Mouse (Mus musculus): ENCODE measurements at regions not wholly inside any gene's neighbourhood (a gene's known extent, or its start where the extent isn't known, plus 50 kb on each side); places are given as distances from the start of the nearest gene placed in this dataset.

DNA sequence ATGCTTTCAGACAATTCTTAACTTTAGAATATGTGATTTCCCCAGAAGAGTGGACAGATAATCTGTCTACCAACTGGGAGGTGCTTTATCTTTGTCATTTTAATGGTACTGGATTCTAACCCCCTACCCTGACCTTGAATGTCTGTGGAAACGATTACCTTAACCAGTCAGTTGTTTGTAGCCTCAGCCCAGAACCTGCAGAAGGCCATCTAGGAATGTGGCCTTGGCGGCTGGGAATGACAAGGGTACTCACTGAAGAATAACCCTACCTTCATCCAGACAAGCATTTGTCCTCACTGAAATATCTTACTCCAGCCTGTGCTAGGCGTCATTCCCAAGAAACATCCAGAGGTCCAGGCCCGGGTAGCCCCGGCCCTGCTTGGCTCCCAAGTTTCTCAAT is 337.1 kb upstream of the Trpc7 start:
- H3K9me3 ChIP-seq: no peaks in the 10 kb centered on the region
- WGBS: 91% methylated on average over 5 of the region's 5 CpGs
- no peak overlapping the region for H3K27ac ChIP-seq
- no peak overlapping the region for H3K4me3 ChIP-seq
- H3K27me3 ChIP-seq: no peaks in the 10 kb centered on the region
- no peak overlapping the region for H3K4me2 ChIP-seq
- H3K9ac ChIP-seq: no peak overlapping the region
- no peaks in the 10 kb centered on the region for H3K36me3 ChIP-seq
- no peak for ATAC-seq (ENCODE audit: low FRiP score)
- H3K4me1 ChIP-seq (replicated peaks): peaks cover 9% of the 10 kb centered on the region; the same call in 1 of the 2 replicates

DNA sequence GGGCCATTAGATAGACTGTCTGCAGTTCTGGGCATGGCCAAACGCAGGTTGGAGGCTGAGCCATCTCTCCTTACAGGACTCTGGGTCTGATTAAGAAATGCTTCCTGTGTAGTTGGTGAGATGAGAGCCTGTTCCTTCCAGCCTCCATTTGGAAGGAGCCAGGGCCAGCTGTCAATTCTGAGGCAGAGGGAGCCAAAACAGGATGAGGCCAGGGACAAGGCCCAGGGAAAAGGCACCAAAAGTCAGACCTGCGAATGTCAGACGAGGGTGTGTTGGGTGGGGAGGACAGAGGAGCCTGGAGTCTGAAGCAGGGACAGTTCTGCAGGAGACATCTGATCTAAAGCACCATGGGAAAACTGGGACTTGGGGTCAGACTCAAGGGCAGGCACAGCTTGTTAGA is 335.9 kb upstream of the Trpc7 start:
- Histone ChIP-seq H3K27ac (no peak overlapping the region), H3K4me1 (replicated peaks) (peaks cover 2% of the 10 kb centered on the region; the same call in 1 of the 2 replicates), H3K36me3 (no peaks in the 10 kb centered on the region), H3K9me3 (no peaks in the 10 kb centered on the region), H3K9ac (no peak overlapping the region), H3K27me3 (no peaks in the 10 kb centered on the region), H3K4me3 (no peak overlapping the region), H3K4me2 (no peak overlapping the region)
- WGBS: 85% methylated on average over 3 of the region's 3 CpGs
- ATAC-seq (ENCODE audit: low FRiP score): no peak

DNA sequence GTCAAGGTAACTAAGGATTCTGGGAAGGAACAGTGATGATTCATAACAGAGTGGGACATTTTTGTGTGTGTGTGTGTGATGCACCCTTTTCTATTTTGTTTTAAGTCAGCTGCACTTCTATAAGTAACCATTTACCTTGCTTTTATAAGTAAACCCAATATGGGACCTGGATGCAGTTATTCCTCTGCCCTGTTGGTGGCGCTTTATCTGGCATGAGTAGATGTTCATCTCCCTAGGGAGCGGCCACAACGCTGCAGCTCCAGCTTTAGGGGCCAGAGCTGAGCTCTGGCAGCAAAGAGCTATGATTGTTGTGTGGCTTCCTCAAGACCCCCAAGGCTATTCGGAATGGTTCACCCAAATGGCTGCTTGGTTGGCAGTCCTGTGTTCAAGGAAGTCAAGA is 334.5 kb upstream of the Trpc7 start:
- H3K9me3 ChIP-seq: no peaks in the 10 kb centered on the region
- no peaks in the 10 kb centered on the region for H3K4me1 ChIP-seq (replicated peaks)
- no peak for ATAC-seq (ENCODE audit: low FRiP score)
- no peak overlapping the region for H3K27ac ChIP-seq
- H3K36me3 ChIP-seq: no peaks in the 10 kb centered on the region
- 56% methylated on average over 4 of the region's 4 CpGs for WGBS
- no peaks in the 10 kb centered on the region for H3K27me3 ChIP-seq
- H3K4me3 ChIP-seq: no peak overlapping the region
- H3K4me2 ChIP-seq: no peak overlapping the region
- H3K9ac ChIP-seq: no peak overlapping the region

DNA sequence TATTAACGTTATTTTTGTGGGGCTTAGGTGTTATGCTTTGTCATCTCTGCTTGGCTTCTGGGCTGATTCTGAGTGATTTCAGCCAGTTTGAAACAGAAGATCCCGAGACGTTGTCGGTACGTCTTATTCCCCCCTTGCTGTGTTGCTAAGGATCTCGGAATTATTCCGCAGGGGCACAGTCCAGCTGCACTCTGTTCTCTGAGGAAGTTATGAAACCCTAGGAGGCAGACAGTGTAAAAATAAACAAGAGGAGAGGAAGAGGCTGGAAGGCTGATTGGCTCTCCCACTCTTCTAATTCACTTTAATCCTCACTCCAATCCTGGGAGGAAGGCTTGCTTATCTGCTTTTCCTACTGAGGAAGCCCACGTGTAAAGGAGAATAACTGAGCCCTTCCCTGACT is 325.3 kb upstream of the Trpc7 start:
- Histone ChIP-seq H3K36me3 (no peaks in the 10 kb centered on the region), H3K9me3 (no peaks in the 10 kb centered on the region), H3K27ac (no peak overlapping the region), H3K4me2 (no peak overlapping the region), H3K4me1 (replicated peaks) (peaks cover 16% of the 10 kb centered on the region), H3K9ac (no peak overlapping the region), H3K4me3 (no peak overlapping the region), H3K27me3 (no peaks in the 10 kb centered on the region)
- 73% methylated on average over 8 of the region's 8 CpGs for WGBS
- ATAC-seq (ENCODE audit: low FRiP score): no peak

DNA sequence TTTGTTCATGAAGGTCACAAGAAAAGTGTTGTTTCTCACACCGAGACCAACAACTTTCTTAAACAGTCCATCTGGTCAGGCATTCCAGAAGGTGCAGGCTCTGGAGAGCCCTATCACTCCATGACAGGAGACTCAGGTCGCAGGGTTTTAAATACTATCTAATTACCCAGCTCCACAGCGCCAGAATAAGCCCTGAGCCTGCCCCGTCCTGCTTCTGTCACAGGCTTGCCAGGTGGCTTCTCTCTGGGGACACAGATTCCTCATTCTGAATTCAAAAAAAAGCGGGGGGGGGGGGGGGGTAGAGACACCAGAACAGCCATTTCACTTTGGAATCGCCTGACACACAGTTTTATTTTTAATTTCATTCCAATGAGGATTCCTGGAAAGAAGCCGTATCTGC is 320.4 kb upstream of the Trpc7 start:
- no peak overlapping the region for H3K27ac ChIP-seq
- H3K9me3 ChIP-seq: no peaks in the 10 kb centered on the region
- H3K4me2 ChIP-seq: no peak overlapping the region
- H3K36me3 ChIP-seq: no peaks in the 10 kb centered on the region
- H3K9ac ChIP-seq: no peak overlapping the region
- no peak for ATAC-seq (ENCODE audit: low FRiP score)
- H3K4me1 ChIP-seq (replicated peaks): peaks cover 17% of the 10 kb centered on the region
- H3K27me3 ChIP-seq: no peaks in the 10 kb centered on the region
- whole genome bisulfite sequencing: 16% methylated on average over 7 of the region's 7 CpGs
- H3K4me3 ChIP-seq: no peak overlapping the region

DNA sequence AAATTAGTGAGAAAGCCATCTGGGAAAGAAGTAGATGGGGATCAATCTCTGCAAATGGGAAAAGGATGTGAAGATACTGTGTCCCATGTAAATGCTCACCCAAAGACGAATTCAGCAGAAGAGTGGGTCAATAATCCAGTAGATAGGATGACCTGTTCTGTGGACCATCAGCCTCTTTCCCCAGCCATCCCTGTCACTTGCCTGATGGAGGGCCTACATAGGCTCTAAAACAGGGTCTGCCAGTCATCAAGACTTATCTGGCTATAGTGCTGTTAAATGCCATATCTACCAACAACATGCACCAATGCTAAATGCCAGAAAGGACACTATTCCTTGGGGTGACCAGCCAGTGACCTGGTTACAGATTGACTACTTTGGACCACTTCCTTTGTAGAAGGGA is 316.5 kb upstream of the Trpc7 start:
- H3K27ac ChIP-seq: no peak overlapping the region
- H3K27me3 ChIP-seq: no peaks in the 10 kb centered on the region
- no peaks in the 10 kb centered on the region for H3K9me3 ChIP-seq
- H3K36me3 ChIP-seq: no peaks in the 10 kb centered on the region
- no peak overlapping the region for H3K4me3 ChIP-seq
- no peak for ATAC-seq (ENCODE audit: low FRiP score)
- no peak overlapping the region for H3K4me2 ChIP-seq
- H3K9ac ChIP-seq: no peak overlapping the region
- H3K4me1 ChIP-seq (replicated peaks): peaks cover 13% of the 10 kb centered on the region
- WGBS: 78% methylated on average over 1 of the region's 1 CpGs

DNA sequence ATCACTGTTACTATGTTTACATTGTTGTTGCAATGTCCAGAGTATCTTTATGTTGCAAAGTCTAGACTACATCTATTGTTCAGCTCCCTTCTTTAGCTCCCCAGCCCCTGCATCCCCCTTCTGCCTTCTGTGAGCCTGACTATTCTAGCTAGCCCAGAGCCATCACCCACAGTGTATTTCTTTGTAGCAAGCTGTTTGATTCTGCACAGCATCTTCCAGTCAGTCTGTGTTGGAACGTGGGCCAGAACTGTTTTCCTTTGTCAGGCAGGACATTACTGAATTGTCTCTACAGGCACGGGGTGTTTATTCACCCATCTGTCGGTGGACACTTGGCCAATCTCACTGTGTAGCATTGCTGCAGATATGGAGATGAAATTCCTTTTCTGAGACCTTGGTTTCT is 295.4 kb upstream of the Trpc7 start:
- Histone ChIP-seq H3K4me1 (replicated peaks) (0 out of 2 replicates have a peak, but pooled peaks cover 11% of the 10 kb centered on the region), H3K27me3 (no peaks in the 10 kb centered on the region), H3K36me3 (no peaks in the 10 kb centered on the region), H3K9me3 (no peaks in the 10 kb centered on the region), H3K4me3 (no peak overlapping the region), H3K4me2 (no peak overlapping the region), H3K9ac (no peak overlapping the region), H3K27ac (no peak overlapping the region)
- WGBS: 32% methylated on average over 3 of the region's 3 CpGs
- no peak for ATAC-seq (ENCODE audit: low FRiP score)

DNA sequence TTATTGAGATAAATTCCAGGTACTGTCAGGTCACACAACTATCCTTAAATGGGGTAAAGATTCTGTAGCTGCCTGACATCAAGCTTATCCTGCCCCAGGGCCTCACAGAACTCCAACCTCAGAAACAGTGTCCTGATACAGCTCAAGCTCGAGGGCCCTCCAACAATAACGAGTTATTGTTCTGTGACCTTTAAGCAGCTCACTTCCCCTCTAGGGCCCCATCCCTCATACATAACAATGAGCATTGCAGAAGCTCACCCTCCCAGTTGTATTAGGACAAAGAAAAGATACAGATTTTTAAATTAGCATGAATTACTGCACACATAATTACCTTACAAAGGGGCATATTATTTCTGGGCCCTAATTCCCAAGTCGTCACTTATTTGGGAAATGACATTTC is 293.5 kb upstream of the Trpc7 start:
- 11% methylated on average over 3 of the region's 3 CpGs for WGBS

DNA sequence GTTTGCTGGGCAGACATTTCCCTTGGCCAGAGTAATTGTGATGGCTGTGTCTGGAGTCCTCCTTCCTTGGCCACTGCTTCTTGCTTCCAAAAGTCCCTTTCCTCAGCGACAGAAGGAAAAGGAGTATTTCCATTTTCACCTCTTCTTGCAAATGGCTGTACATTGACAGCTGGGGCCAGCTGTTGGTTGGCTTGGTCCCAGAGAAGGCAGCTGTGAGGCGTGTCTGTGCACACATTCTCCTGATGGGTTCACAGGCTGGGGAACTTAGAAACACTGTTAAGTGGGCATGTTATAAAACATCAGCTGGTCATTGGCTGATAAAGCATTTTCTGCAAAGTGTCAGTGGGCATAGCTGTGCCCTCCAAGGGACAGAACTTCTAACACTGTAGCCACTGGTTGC is 290.4 kb upstream of the Trpc7 start:
- Histone ChIP-seq H3K36me3 (no peaks in the 10 kb centered on the region), H3K9ac (no peak overlapping the region), H3K27ac (no peak overlapping the region), H3K27me3 (peaks cover 4% of the 10 kb centered on the region; the same call in 1 of the 2 replicates), H3K4me2 (no peak overlapping the region), H3K4me3 (no peak overlapping the region), H3K4me1 (replicated peaks) (0 out of 2 replicates have a peak, but pooled peaks cover 11% of the 10 kb centered on the region), H3K9me3 (no peaks in the 10 kb centered on the region)
- WGBS: 90% methylated on average over 2 of the region's 2 CpGs
- ATAC-seq (ENCODE audit: low FRiP score): no peak

More for the DNA sequence above, 293.5 kb upstream of the Trpc7 start:
- Histone ChIP-seq H3K9ac (no peak overlapping the region), H3K36me3 (no peaks in the 10 kb centered on the region), H3K4me2 (no peak overlapping the region), H3K27me3 (peaks cover 4% of the 10 kb centered on the region; the same call in 1 of the 2 replicates), H3K27ac (no peak overlapping the region), H3K4me1 (replicated peaks) (0 out of 2 replicates have a peak, but pooled peaks cover 11% of the 10 kb centered on the region), H3K9me3 (no peaks in the 10 kb centered on the region), H3K4me3 (no peak overlapping the region)
- ATAC-seq (ENCODE audit: low FRiP score): no peak

DNA sequence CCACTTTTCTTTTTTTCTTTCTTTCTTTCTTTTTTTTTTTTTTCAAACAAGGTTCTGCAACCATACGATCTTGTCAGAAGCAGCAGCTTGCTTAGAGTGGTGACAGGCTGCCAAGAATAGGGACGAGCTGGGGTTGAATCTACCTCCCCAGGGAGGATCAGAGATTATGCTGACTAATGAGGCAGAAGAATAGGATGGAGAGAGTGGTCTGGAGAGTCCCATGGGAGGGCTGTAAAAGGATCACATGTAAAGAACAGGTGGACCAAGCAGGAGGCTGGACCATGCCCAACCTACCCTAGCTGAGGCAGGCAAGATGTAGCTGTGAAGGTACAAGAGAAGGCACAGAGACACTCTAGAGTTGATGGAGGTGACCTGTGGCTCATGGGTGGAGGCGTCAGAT is 274.4 kb upstream of the Trpc7 start:
- 65% methylated on average over 3 of the region's 3 CpGs for WGBS
- no peak overlapping the region for H3K9ac ChIP-seq
- H3K27me3 ChIP-seq: no peaks in the 10 kb centered on the region
- H3K36me3 ChIP-seq: no peaks in the 10 kb centered on the region
- no peaks in the 10 kb centered on the region for H3K4me1 ChIP-seq (replicated peaks)
- H3K4me3 ChIP-seq: no peak overlapping the region
- no peak overlapping the region for H3K4me2 ChIP-seq
- H3K9me3 ChIP-seq: no peaks in the 10 kb centered on the region
- no peak overlapping the region for H3K27ac ChIP-seq
- ATAC-seq (ENCODE audit: low FRiP score): no peak

DNA sequence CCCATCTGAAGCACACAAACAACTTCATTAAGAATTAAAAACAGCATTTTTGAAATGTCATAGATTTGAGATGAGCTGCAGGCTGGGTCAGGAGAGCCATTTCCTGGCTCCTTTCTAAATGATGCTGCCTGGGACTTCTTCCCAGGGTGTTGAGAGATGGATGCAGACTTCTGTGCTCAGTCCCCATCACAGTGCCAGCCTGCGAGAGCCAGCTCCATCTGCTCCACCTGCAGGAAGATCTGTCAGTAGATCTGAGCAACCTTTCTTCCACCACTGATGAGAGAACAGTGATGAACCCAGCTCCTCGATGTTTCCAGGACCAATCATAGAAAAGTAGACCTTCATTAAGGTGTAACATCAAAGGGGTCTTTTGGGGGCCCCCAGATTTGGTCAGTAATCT is 273.8 kb upstream of the Trpc7 start:
- Histone ChIP-seq H3K4me3 (no peak overlapping the region), H3K9me3 (no peaks in the 10 kb centered on the region), H3K4me1 (replicated peaks) (no peaks in the 10 kb centered on the region), H3K36me3 (no peaks in the 10 kb centered on the region), H3K9ac (no peak overlapping the region), H3K27ac (no peak overlapping the region), H3K4me2 (no peak overlapping the region), H3K27me3 (no peaks in the 10 kb centered on the region)
- no peak for ATAC-seq (ENCODE audit: low FRiP score)
- 88% methylated on average over 2 of the region's 2 CpGs for WGBS

DNA sequence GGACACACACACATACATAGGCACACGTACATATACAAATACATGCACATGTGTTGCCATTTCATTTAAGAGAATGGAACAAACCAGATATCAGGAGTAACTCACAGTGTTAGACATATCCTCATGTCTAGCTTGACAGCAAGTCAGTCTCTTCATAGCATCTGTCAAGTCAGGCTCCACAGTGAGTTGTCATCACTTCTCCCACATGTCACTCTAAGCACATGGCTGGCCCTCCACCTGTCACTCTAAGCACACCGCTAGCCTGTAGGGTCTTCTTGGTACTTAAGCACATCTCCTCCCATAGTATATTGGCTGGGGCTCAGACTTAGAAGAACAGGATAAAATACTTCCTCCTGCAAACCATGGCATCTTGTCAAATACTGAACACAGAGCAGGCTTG is 269.6 kb upstream of the Trpc7 start:
- Histone ChIP-seq H3K4me3 (no peak overlapping the region), H3K27ac (no peak overlapping the region), H3K9ac (no peak overlapping the region), H3K27me3 (no peaks in the 10 kb centered on the region), H3K9me3 (no peaks in the 10 kb centered on the region), H3K4me1 (replicated peaks) (no peaks in the 10 kb centered on the region), H3K36me3 (no peaks in the 10 kb centered on the region), H3K4me2 (no peak overlapping the region)
- no peak for ATAC-seq (ENCODE audit: low FRiP score)
- WGBS: 95% methylated on average over 2 of the region's 2 CpGs

DNA sequence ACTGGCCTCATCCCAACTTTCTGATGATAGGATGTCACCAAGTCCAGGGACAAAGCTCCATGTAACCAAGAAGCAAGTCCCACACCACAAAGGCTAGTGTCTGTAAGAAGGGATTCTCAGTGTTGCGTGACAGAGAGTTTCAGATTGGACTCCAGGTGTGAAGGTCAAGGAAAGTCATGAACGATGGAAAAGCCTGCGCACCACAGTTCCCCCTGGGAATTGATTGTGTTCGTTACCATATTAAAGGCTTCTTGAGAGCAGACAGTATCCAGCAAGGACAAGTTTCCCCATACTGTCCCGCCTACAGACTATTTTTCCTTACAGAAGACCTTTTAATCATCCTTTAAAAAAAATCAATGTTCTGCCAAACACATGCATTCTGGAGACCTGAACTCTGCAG is 257.0 kb upstream of the Trpc7 start:
- Histone ChIP-seq H3K9me3 (no peaks in the 10 kb centered on the region), H3K27ac (no peak overlapping the region), H3K4me2 (no peak overlapping the region), H3K4me3 (no peak overlapping the region), H3K27me3 (no peaks in the 10 kb centered on the region), H3K4me1 (replicated peaks) (peaks cover 14% of the 10 kb centered on the region), H3K9ac (no peak overlapping the region), H3K36me3 (no peaks in the 10 kb centered on the region)
- no peak for ATAC-seq (ENCODE audit: low FRiP score)
- WGBS: 47% methylated on average over 5 of the region's 5 CpGs

DNA sequence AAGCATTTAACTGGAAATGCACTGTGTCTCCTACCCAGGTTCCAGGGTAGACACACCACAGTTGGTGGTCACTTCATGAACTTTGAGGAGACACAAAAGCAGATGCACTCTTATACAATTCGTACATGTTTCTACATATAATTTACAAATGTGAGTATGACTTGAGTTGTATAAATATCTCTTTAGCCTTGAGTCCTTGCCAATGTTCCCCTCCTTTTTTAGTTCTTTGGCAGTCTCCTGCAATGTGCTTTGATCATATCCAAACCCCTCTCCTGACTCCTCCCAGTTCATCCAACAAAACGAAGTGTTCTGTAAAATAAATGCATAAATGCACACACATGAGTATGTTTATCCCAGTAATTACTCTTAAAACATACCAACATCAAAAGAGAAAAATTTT is 251.8 kb upstream of the Trpc7 start:
- H3K36me3 ChIP-seq: no peaks in the 10 kb centered on the region
- peaks cover 20% of the 10 kb centered on the region for H3K4me1 ChIP-seq (replicated peaks)
- no peaks in the 10 kb centered on the region for H3K9me3 ChIP-seq
- 96% methylated on average over 2 of the region's 2 CpGs for WGBS
- ATAC-seq (ENCODE audit: low FRiP score): no peak
- H3K4me2 ChIP-seq: no peak overlapping the region
- no peak overlapping the region for H3K4me3 ChIP-seq
- no peak overlapping the region for H3K9ac ChIP-seq
- H3K27ac ChIP-seq: no peak overlapping the region
- no peaks in the 10 kb centered on the region for H3K27me3 ChIP-seq

Data from hindbrain, embryonic 13.5 days (tissue).